Mouse (Mus musculus): ENCODE measurements at regions not wholly inside any gene's neighbourhood (a gene's known extent, or its start where the extent isn't known, plus 50 kb on each side); places are given as distances from the start of the nearest gene placed in this dataset.

DNA sequence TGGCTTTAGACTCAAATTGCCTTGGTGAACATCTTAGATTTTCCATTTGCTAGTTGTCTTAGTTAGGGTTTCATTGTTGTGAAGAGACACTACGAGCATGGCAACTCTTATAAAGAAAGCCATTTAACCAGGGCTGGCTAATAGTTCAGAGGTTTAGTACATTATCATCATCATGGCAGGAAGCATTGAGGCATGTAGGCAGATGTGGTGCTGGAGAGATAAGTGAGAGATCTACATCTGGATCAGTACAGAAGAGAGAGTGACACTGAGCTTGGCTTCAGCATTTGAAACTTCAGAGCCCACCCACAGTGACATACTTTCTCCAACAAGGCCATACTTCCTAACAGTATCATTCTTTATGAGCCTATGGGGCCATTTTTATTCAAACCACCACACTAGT lies 127.3 kb upstream of the Opcml start:
- WGBS, result 96% methylated on average over 1 of the region's 1 CpGs
- Histone ChIP-seq H3K36me3 (no peaks in the 10 kb centered on the region), H3K4me3 (no peak overlapping the region), H3K9ac (replicated peaks) (no peak overlapping the region), H3K4me2 (replicated peaks) (no peak overlapping the region), H3K4me1 (peaks cover 5% of the 10 kb centered on the region), H3K27ac (replicated peaks) (no peak overlapping the region), H3K27me3 (no peaks in the 10 kb centered on the region), H3K9me3 (no peaks in the 10 kb centered on the region)
- no peak for ATAC-seq (replicated peaks)

DNA sequence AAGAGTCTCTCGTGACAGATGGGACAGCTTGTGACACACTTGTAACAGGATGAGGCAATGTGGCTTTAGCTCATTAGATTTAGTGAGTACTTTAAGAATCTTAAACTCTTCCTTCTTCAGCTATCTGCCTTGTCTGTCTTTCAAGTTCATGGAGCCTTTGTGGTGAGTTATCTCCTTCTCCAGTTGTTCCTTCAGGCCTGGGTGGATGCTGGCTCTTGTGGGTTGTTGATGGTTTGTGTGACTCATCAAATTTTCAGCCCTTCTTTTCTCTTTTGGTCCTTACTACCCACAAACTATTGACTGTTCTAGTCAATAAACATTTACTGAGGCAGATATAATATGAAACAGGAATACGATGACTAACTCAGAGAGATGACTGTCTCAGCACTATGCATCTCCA lies 124.9 kb upstream of the Opcml start:
- ATAC-seq (replicated peaks), result no peak
- 86% methylated on average over 2 of the region's 2 CpGs for WGBS
- Histone ChIP-seq H3K4me1 (peaks cover 6% of the 10 kb centered on the region), H3K4me2 (replicated peaks) (no peak overlapping the region), H3K36me3 (no peaks in the 10 kb centered on the region), H3K27ac (replicated peaks) (no peak overlapping the region), H3K27me3 (no peaks in the 10 kb centered on the region), H3K9ac (replicated peaks) (no peak overlapping the region), H3K4me3 (no peak overlapping the region), H3K9me3 (no peaks in the 10 kb centered on the region)

DNA sequence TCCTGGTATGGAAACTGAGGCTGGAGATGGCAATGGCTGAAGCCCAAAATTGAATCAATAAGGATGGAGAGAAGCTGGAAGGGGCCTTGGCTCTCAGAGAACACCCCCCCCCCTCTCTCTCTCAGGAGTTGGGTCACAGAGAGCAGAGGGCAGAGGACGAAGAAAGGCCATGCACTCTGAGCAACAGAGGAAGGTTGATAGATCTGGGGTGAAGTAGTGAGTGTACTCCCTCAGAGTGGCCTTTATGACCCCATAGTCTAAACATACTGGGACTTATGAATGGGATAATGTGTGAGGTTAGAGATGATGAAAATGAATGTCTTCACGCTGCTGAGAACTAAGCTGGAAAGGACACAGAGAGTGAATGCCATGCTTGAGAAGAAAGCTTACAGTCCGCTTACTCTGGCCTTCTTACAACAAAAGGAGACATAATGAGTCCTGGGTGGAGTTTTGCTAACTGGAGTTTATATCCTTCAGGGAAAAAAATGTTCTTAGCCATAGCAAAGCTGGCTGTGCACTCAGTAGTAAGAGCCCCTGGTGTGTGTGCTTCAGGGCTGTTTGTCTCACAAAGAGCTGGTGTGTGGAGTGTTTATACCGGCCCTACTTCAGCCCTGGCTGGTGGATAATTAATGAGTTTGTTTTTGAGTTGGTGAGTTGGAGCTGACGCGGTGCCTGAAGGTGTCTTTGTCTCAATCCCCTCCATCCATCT lies 120.4 kb upstream of the Opcml start:
- no peaks in the 10 kb centered on the region for H3K9me3 ChIP-seq
- WGBS, result 5% methylated on average over 6 of the region's 6 CpGs
- peak; percentile 71 for ATAC-seq (replicated peaks)
- no peak overlapping the region for H3K4me3 ChIP-seq
- no peak overlapping the region for H3K4me2 ChIP-seq (replicated peaks)
- H3K9ac ChIP-seq (replicated peaks), result no peak overlapping the region
- peaks cover 11% of the 10 kb centered on the region for H3K4me1 ChIP-seq
- no peaks in the 10 kb centered on the region for H3K27me3 ChIP-seq
- no peaks in the 10 kb centered on the region for H3K36me3 ChIP-seq
- H3K27ac ChIP-seq (replicated peaks), result no peak overlapping the region

DNA sequence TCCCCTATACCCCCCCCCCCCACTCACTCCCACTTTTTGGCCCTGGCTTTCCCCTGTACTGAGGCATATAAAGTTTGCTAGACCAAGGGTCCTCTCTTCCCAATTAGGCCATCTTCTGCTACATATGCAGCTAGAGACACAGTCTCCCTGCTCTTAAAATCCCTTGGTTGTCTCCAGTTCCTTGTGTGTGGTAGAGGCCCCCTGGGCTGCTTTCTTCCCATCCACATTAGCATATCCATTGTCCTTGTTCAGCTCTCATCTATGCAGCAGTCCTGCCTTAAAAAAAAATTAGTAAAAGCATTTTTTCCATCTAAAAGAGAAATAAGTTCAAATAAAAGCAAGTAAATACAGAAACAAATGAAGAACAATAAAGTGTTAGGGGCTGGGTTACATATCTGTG lies 105.2 kb upstream of the Opcml start:
- no peak overlapping the region for H3K9ac ChIP-seq (replicated peaks)
- H3K4me3 ChIP-seq, result no peak overlapping the region
- H3K36me3 ChIP-seq, result no peaks in the 10 kb centered on the region
- H3K27ac ChIP-seq (replicated peaks), result no peak overlapping the region
- no peaks in the 10 kb centered on the region for H3K4me1 ChIP-seq
- H3K27me3 ChIP-seq, result no peaks in the 10 kb centered on the region
- H3K4me2 ChIP-seq (replicated peaks), result no peak overlapping the region
- no peak for ATAC-seq (replicated peaks)
- no peaks in the 10 kb centered on the region for H3K9me3 ChIP-seq

DNA sequence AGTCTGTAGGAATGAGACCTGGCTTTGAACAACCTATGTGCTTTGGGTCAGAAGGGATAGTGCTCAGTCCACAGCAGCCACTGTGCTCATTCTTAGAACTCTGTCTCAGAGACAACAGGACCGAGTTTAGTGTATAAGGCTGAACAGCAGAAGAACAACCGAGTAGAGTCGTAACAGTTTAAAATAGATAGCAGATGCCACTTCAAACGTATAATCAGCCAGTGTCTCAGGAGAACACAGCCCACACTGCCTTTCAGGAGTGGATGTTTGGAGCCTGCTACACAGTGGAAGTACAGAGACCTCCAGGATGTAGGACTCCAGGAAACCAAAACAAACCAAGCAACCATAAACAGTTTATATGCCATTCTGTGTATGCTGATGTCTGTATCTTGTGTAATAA lies 99.0 kb upstream of the Opcml start:
- Histone ChIP-seq H3K36me3 (no peaks in the 10 kb centered on the region), H3K4me2 (replicated peaks) (no peak overlapping the region), H3K4me3 (no peak overlapping the region), H3K9me3 (no peaks in the 10 kb centered on the region), H3K27me3 (no peaks in the 10 kb centered on the region), H3K4me1 (no peaks in the 10 kb centered on the region), H3K27ac (replicated peaks) (no peak overlapping the region), H3K9ac (replicated peaks) (no peak overlapping the region)
- ATAC-seq (replicated peaks), result no peak
- WGBS, result 88% methylated on average over 4 of the region's 4 CpGs

DNA sequence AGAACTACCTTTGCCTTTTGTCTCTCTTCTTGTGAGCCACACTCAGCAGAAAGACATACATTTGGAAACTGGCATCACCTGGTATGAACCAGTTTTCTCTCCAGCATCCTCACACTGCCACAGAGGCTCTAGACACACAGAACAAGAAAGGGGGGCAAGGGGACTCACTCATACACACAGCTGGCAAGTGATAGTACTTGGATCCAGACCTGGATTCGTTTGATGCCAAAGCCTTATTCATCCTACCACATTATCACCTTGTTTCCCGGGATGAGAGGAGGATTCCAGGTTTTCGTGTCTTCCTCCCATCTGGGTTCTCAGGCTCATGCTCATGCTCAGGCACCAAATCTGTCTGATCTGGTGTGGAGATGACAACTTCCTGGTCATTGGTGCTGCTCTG lies 97.8 kb upstream of the Opcml start:
- Histone ChIP-seq H3K4me2 (replicated peaks) (no peak overlapping the region), H3K4me1 (no peaks in the 10 kb centered on the region), H3K4me3 (no peak overlapping the region), H3K9me3 (no peaks in the 10 kb centered on the region), H3K9ac (replicated peaks) (no peak overlapping the region), H3K27ac (replicated peaks) (no peak overlapping the region), H3K27me3 (no peaks in the 10 kb centered on the region), H3K36me3 (no peaks in the 10 kb centered on the region)
- WGBS, result 75% methylated on average over 3 of the region's 3 CpGs
- ATAC-seq (replicated peaks), result no peak

DNA sequence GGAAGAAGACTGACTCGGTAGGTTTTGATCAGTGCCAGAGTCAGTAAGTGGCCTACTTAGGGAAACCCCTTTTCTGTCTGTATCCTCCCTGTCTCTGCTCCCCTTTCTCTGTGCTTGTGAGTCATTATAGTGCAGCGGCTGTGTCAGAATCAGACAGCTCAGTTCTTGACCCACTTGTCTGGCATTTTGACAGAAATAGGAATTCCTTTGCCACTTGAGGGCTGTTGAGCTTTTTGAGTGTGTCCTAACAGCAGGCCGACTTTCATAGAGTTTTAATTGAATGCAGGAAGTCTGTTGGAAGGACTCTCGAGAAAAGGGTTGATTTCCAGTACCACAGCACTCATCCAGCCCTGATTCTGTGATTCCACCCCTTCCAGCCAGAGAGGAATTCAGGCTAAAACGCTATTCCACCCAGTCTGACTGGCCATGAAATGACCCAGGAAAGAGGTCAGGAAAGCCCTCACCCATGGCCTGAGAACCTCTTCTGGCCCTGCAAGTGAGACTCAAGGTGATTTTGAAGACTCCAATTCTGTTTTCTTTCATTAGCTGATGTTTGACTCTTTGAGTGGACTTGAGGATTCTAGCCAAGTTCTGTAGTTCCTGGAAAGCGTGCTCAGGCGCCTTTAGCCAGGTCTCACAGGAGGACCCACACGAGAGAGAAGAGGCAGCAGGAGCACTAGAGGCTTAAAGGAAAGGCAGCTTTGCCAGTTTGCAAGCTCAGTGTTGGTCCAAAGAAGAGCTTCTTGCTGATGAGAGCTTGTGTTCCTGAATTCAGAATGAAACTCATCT lies 95.6 kb upstream of the Opcml start:
- Histone ChIP-seq H3K27ac (replicated peaks) (no peak overlapping the region), H3K4me1 (no peaks in the 10 kb centered on the region), H3K9me3 (no peaks in the 10 kb centered on the region), H3K27me3 (no peaks in the 10 kb centered on the region), H3K4me3 (no peak overlapping the region), H3K9ac (replicated peaks) (no peak overlapping the region), H3K36me3 (no peaks in the 10 kb centered on the region), H3K4me2 (replicated peaks) (no peak overlapping the region)
- 77% methylated on average over 8 of the region's 8 CpGs for WGBS
- ATAC-seq (replicated peaks), result no peak

DNA sequence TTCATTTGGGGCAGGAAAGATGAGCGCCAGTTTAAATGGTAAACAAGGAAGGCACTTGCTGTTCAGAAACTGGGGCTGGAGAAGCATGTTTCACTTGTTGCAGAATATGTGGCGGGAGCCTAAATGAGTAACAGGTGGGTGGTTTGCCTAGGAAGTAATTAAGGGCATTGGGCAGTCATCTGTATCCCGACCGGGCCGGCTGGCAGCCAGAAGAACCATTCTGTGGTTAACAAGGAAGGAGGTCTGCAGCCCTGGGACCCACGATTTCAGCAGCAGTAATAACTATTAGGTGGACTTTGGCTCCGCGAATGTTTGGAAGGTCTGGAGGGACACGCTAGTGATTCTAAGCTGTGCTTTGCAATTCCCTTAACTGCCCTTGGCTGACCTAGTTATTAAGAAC lies 89.0 kb upstream of the Opcml start:
- Histone ChIP-seq H3K27ac (replicated peaks) (no peak overlapping the region), H3K36me3 (no peaks in the 10 kb centered on the region), H3K4me1 (peaks cover 3% of the 10 kb centered on the region; the same call in 1 of the 2 replicates), H3K9ac (replicated peaks) (no peak overlapping the region), H3K9me3 (no peaks in the 10 kb centered on the region), H3K27me3 (no peaks in the 10 kb centered on the region), H3K4me2 (replicated peaks) (no peak overlapping the region), H3K4me3 (no peak overlapping the region)
- 74% methylated on average over 9 of the region's 9 CpGs for WGBS
- ATAC-seq (replicated peaks), result no peak

DNA sequence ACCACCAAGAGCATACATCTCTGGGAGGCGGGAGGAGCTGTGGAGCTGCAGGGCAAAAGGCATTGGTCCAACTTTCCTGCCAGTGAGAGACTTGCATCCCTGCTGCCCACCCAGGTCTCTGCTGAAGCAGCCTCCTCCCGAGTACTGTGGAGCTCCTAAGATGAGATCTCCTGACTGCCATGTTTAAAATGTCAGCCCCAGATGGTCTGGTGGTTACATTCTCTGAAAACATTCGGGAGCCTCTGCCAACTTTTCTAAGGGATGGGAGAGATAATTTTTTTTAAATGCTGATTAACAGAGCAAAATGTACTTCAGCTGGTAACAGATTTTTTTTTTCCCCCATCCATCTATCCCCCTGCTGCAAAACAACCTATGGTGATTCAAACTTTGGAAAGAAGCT lies 88.4 kb upstream of the Opcml start:
- Histone ChIP-seq H3K4me1 (peaks cover 3% of the 10 kb centered on the region; the same call in 1 of the 2 replicates), H3K4me2 (replicated peaks) (no peak overlapping the region), H3K27ac (replicated peaks) (0 out of 2 replicates have a peak overlapping the region, but pooled peaks have one; percentile 23), H3K36me3 (no peaks in the 10 kb centered on the region), H3K9ac (replicated peaks) (no peak overlapping the region), H3K4me3 (no peak overlapping the region), H3K27me3 (no peaks in the 10 kb centered on the region), H3K9me3 (no peaks in the 10 kb centered on the region)
- ATAC-seq (replicated peaks), result no peak
- 59% methylated on average over 3 of the region's 3 CpGs for WGBS

DNA sequence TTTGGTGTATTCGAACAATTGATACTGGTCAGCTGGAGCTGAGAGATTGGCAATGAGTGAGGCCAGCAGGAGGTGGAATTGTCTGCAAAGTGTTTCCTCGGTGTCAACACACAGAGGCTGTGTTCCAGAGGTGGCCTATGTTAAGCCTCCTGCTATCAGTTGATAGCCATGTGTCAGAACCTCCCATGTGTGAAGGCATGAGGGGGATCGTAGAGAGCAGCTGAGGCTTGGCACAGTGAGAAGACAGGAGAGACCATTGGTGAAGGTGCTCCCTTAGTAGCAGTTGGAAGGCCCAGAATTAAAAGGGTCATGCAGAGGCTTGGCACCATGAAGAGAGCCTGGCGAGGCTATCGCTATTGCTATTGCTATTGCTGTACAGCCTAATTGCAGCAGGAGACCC lies 86.6 kb upstream of the Opcml start:
- H3K36me3 ChIP-seq, result no peaks in the 10 kb centered on the region
- WGBS, result 81% methylated on average over 5 of the region's 5 CpGs
- H3K4me2 ChIP-seq (replicated peaks), result no peak overlapping the region
- peaks cover 3% of the 10 kb centered on the region; the same call in 1 of the 2 replicates for H3K4me1 ChIP-seq
- H3K9me3 ChIP-seq, result no peaks in the 10 kb centered on the region
- no peak overlapping the region for H3K27ac ChIP-seq (replicated peaks)
- no peak overlapping the region for H3K9ac ChIP-seq (replicated peaks)
- H3K4me3 ChIP-seq, result no peak overlapping the region
- H3K27me3 ChIP-seq, result no peaks in the 10 kb centered on the region
- no peak for ATAC-seq (replicated peaks)

DNA sequence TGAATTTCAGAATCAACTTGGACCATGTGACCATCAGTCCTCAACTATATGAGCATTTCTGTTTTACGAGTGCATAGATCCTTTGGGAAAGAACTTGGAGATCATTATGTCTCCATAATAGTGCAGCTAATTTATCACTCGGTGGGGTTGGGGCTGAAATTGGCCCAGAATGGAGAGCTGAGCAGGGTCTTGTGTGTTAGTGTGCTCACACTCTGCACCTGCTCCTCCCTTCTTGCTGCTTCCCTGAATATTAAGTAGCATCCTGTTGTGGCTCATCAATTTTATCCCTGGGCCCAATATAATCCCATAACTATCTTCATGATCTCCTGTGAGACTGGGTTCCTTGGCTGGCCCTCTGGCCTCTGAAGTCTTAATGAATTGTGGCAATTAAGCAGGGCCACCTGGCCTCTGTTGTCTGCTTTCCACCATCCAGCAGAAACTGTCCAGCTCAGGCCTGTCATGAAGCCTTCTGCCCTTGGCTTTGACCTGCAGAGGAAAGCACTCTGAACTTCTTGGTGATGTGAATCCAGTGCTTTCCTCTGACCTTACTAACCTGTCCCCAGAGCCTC lies 66.7 kb upstream of the Opcml start:
- Histone ChIP-seq H3K4me2 (replicated peaks) (no peak overlapping the region), H3K36me3 (no peaks in the 10 kb centered on the region), H3K9me3 (no peaks in the 10 kb centered on the region), H3K4me3 (no peak overlapping the region), H3K27ac (replicated peaks) (no peak overlapping the region), H3K9ac (replicated peaks) (no peak overlapping the region), H3K27me3 (no peaks in the 10 kb centered on the region), H3K4me1 (peaks cover 4% of the 10 kb centered on the region)
- WGBS, result 70% methylated on average over 2 of the region's 2 CpGs
- no peak for ATAC-seq (replicated peaks)

DNA sequence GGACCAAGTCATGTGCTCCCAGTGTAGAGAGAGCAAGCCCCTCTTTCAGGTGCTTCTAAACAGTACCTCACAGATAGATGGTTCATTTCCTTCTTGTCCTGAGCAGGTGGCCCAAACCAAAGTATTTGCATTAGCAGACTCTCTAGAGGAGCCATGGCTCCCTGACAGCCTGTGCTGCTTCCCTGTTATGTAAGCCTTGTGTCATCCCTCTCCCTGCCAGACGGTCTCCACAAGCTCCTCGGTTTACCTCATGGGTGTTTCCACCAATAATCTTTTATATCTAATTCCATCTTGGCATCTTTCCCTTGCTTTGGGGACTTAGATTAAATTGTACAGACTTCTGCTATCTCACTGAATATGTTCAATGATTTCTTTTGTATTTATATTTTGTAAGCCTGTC lies 66.0 kb upstream of the Opcml start:
- WGBS, result 66% methylated on average over 2 of the region's 2 CpGs
- H3K4me1 ChIP-seq, result peaks cover 11% of the 10 kb centered on the region
- H3K4me3 ChIP-seq, result no peak overlapping the region
- H3K27ac ChIP-seq (replicated peaks), result no peak overlapping the region
- no peaks in the 10 kb centered on the region for H3K9me3 ChIP-seq
- no peaks in the 10 kb centered on the region for H3K36me3 ChIP-seq
- no peaks in the 10 kb centered on the region for H3K27me3 ChIP-seq
- no peak for ATAC-seq (replicated peaks)
- no peak overlapping the region for H3K9ac ChIP-seq (replicated peaks)
- no peak overlapping the region for H3K4me2 ChIP-seq (replicated peaks)
